Mouse (Mus musculus): ENCODE results near the gene Olfr78.

DNA sequence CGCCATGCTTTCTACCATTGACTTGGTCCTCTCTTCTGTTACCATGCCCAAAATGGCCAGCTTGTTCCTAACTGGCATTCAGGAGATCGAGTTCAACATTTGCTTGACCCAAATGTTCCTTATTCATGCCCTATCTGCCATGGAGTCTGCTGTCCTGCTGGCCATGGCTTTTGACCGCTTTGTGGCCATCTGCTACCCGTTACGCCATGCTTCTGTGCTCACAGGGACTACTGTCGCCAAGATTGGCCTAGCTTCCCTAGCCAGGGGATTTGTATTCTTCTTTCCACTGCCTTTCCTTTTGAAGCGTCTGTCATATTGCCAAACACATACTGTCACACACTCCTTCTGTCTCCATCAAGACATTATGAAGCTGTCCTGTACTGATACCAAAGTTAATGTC is 60.8 kb downstream of the Olfr78 start:
- TF ChIP-seq POLR2A (IDR thresholded peaks at IDR 0.05; ENCODE audit: low read depth, low read length) (no peak), CTCF (conservative IDR thresholded peaks at IDR 0.05; ENCODE audit: insufficient read depth, insufficient read length, low read depth, low read length) (no peak)
